Mouse (Mus musculus) embryo, embryonic 10 days (tissue): Measurements from ENCODE around the gene Uba7.
A peak's percentile ranks its signal among the peaks of the same experiment; 100 is the strongest.
"Not testable (repeated sequence)": the region's sequence is repeated elsewhere in the genome, so short reads cannot be mapped to it uniquely, and the experiment has no call there.

Experiments used
- DNase-seq: peaks from one replicate; pipeline ENCODE4 v3.0.0-alpha.2; 2015; ENCODE audit warnings: low spot score

Uba7 gene

DNA sequence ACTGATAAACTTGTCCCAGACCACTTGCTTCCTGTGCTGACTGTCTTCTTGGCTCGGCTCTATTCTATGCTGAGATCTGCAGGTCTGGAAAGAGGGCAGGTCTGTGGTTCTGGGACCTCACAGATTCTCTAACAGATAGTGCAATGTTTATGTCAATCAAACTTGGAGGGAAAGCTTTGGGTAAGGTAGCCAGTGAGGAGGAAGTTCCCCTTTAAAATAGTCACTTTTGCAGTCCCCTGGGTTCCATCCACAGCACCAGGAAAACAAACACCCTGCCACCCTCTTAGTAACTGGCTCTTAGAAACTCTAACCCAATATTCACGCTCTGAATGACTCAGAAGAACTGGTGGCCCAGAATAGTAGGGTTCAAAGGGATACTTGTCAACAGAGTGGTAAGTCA lies 19.2 kb downstream of the Uba7 start:
- DNase-seq: no peak

DNA sequence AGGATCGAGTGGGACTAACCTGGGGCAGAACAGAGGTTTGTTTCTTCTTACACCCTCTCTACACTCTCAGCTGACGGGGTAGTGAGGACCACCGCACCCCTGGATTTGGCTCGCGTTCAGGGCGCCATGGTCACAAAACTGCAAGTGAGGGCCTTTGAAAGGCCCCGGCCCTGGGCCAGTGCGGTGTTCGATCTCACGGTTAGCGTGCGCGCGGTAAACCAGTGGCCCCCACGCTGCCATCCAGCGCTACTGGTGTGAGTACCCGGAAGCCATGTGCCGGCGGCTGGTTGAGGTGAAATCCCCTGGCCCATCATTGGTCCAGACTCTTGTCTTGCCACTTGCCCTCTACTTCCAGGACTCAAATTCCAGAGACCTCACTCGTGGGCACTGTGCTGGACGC lies 20.2 kb downstream of the Uba7 start:
- no peak for DNase-seq

DNA sequence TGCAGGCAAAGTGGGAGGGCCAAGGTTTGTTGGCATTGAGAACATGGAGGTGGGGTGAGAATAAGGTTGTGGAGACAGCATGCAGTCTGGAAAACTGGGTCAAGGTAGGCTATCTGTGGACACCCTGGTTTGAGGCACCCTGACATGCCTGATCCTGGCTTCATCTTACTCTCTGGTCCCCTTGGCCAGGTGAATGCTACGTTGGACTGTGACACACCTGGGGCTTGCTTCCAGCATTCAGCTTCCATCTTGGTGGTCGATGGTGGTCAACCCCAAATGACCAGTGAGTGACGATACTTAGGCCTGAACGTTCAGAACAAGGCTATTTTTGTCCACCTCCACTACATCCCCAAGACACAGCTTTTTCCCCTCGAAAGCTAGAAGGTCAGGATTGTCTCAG lies 20.7 kb downstream of the Uba7 start, which contains the start of gene Gm20662:
Gene Gm20662 (plus strand): TSS at position 301 of the 400 bp plus-strand sequence.
- no peak for DNase-seq

DNA sequence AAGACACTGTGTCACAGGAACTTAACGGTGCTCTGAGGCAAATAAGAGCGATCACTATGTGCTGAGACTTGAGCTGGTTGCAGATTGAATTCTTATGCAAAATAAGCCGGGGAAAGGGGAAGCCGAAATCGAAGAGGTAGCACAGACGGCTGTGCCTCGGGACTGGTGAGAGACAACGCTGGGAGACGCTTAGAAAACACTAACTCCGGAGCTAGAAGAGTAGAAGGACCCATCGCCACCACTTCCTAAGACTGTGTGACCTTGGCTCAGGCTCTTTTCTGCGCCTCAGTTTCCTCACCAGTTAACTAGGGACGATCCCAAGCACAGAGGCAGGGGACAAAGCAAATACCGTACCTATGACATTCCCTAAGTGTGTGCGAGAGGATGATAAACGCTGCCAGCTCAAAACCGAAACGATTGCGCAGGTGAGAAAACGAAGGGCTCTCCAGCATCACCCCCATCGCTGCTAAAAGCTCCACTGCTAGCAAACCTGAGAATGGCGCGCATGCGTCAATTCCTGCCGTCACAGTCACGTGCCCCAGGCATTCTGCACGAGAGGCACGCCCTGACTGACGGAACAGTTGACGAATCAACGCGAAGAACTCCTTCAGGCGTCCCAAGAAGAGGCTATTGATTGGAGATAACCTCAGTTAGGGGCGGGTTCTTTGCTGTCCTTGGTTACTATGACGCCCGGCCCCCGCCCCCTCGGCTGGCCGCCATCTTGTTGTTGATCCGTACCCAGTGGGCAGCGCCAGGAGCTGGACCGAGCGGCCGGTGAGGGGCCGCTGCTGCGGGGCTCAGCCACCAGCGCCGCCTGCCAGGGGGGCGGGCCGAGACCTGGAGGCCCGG lies 26.8 kb downstream of the Uba7 start, which contains the start of gene Ip6k1:
Gene Ip6k1 (plus strand): TSS at position 580 of the 849 bp plus-strand sequence.
- DNase-seq: peak; percentile 100

DNA sequence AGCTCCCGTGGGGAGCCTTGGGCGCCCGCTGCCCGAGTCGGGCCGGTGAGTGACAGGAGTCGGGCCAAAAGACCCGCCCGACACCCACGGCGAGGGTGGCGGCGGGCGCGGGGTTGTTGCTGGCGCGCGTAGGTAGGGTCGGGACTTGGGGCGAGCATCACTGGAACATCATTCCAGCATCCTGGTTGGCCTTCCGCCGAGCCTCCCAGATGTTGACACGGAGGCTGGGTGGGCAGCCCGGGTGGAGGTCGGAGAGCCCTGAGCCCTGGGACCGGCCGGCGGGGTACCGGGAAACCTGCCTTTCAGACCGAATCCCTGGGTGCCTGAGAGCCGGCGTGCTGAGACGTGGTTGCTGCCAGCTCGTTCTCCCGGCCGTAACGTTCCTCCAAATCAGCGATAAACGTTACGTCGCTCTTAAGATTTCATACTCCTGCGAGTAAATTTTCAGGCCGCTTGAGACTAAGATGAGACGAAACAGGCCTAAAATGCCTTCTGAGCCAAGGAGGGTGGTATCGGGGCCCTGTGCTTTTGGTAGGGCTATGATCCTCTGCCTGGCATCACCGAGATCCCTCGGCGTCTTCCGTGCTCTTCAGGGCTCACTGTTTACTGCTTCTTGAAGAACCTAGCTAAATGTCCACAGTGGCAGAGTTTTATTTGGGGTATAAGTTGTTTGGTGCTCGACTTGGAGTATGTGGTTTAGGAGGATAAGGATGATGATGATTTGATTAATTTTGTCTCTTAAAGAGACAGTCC lies 27.6 kb downstream of the Uba7 start:
- DNase-seq: peak; percentile 17

DNA sequence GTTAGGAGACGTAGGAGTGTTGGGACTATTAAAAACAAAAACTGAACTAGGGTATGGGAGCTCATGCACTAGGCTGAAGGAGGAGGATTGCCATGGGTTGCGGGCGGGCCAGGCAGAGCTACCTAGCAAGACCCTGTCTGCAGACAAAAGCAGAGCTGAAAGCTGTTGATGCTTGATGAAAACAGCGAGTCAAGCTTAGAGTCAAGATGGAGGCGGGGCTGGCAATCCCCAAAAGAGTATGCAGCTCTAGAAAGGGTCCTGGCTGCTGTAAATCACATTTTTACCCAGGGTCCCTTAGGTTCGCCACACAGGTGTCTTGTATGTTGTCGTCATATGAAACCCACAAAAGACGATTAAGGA lies 28.2 kb downstream of the Uba7 start:
- DNase-seq: peak; percentile 45

DNA sequence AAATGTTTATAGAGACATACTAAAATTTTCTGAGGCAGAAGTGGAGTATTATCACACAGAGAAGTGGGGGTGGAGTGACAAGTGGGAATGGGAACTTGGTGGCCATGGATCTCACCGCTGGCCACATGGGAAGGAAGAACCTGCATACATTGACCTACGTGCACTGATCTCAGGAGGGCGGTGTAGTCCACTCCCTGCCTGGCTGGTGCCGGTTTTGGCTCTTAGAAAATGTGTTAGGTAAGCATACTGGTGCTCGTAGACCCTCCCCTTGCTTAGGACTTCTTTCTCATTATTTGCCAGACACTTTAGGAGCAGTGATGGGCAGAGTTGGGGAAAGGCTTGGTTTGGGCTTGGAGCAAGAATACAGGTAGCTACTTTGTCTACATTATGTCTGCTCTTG lies 32.7 kb downstream of the Uba7 start:
- DNase-seq: no peak

DNA sequence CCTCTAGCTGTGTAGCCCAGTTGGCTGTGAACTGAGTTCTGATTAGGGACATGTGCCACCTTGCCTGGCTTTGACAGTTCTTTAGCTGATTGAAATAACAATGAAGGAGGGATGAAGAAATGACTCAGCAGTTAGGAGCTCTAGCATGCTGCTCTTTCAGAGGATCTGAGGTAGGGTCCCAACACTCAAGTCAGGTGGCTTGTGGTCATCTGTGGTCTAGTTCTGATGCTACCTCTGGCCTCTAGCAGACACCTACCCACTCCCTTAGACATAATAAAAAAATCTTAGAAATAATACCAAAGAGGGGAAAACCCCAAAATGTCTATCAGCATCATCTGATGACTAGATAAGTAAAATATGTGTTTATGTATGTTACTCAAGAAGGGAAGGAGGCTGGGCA lies 35.1 kb downstream of the Uba7 start:
- no peak for DNase-seq

DNA sequence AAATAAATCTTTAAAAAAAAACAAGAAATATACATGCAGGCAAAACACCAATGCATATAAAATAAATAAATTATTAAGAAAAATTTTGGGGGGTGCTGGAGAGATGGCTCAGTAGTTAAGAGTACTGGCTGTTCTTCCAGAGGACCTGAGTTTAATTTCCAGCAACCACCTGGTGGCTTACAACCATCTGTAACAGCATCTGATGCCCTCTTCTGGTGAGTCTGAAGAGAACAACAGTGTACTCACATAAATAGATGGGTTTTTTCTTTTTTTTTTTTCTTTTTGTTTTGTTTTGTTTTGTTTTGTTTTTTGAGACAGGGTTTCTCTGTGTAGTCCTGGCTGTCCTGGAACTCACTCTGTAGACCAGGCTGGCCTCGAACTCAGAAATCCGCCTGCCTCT lies 38.3 kb downstream of the Uba7 start:
- not testable (repeated sequence) for DNase-seq

DNA sequence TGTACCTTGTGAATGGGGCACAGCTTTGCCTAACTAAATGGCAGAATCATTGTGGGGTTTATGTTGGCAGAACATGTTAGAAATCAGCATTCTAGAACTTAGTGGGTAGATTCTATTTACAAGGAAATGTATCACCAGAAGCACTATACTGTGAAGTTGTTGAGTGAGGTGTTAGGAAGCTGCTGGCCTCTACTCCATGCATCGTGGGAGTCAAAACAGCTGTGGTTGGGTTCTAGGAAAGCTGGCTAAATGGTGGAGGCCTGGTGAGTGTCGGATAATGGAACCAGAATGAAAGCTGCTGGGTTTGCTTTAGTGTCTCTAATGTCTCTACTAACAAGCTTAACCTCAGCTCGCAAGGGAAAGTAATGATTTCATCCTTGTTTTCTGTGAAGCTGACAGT lies 41.8 kb downstream of the Uba7 start:
- no peak for DNase-seq

DNA sequence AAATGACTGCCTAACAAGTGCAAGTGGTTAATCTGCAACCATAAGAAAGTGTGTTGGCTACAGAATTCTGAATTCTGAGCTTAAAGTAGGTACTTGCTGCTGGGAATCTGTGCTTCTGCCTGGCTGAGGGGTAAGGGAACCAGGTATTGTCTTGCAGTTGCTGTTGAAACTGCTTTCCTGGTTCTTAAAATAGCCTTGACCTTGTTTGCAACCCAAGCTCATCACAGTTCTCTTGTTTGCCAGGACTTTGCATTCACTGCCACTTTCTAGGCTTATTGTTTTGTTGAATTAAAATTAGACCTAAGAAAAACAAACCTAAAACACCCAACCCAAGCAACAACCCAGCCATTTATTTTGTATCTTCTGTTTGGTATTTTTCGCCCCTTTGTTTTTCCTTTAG lies 45.4 kb downstream of the Uba7 start:
- DNase-seq: no peak

DNA sequence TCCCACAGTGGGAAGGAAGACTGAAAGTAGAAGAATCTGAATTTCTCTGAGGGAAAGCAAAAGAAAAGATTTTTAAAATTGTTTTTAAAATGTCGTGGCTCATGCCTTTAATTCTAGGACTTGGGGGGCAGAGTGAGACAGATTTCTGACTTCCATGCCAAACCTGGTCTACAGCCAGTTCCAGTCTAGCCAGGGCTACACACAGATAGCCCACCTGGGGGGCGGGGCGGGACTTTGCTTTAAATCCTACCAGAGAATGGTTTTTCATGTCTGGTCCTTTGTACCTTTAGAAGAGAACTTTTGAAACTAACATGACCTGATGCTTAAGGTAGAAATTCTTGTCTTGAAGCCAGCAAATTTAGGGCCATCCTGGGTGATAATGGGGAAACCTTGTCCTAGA lies 47.9 kb downstream of the Uba7 start:
- no peak for DNase-seq

DNA sequence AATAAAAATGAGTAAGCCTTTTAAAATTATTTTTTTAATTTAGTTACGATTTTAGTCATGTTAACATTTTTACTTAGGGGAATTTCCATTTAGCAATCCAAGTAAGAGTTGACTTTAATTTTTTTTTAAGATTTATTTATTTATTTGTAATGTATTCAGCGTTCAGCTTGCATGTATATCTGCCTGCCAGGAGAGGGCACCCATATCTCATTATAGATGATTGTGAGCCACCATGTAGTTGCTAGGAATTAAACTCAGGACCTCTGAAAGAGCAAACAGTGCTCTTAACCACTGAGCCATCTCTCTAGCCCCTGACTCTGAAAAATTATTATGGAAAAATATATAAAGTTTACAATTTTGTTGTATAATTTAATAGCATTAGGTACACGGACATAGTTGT lies 51.3 kb downstream of the Uba7 start:
- no peak for DNase-seq

DNA sequence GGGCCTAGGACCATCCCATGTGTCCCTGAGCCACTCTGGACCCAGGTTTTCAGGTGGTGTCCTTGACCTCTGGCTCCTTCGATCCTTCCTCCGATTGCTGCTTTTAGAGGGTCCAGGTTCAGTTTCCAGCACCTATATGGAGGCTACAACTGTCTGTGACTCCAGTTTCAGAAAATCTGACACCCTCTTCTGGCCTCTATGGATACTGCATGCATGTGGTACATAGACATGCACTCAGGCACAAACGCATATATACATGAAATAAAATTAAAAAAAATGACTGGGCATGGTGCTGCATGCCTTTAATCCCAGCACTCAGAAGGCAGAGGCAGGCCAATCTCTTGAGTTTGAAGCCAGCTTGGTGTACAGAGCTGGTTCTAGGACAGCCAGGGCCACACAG lies 52.6 kb downstream of the Uba7 start:
- DNase-seq: no peak

DNA sequence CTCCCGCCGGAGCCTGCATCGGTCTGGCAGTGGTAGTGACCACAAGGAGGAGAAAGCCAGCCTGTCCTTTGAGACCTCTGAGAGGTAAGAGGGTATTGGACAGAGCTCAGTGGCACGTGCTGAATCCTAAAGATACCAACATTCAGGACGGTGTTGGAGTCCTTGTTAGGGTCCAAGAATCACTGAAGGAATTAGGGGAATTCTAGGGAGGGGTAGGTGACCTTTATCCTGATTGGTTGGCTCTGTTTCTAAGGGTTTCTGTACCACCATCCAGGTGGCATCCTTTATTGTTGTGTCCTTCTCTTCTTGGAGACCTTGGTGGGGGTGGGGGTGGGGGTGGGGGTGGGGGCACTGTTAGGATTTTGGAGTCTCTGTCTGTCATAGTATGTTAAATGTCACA lies 56.8 kb downstream of the Uba7 start:
- DNase-seq: no peak
